Mouse (Mus musculus): ENCODE measurements around the gene Aif1l.

The Aif1l gene

GRCm38 (mm10) chr2:32008716-32009115, 58.8 kb downstream of the Aif1l start:
- in situ Hi-C loops (cut with MboI) = no loop called here

DNA sequence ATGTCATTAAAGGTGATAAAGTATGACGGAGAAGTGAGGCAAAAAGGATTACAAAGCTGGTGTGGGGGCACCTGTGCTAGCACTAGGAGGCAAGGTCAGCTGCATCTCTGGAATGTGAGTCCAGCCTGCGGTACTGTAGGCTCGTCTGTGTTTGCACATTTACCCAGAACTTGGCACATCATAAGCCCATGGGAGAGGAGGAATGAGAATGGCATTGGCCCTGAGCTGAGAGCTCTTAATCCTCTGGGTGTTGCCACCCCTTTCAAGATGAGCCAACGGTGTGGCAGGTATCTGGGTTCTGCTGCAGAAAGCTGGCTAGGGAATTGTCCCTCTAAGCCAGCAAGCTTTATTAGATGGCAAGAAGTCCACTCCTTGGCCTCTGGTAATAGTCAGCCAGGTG, 69.8 kb downstream of the Aif1l start:
- in situ Hi-C loops (cut with MboI) = no loop called here

GRCm38 (mm10) chr2:32020229-32020628, 70.3 kb downstream of the Aif1l start:
- in situ Hi-C loops (cut with MboI) = no loop called here

Data from mature B cell (primary cell).